Mouse (Mus musculus): ENCODE data around the gene Vmn2r83. TPM values are rescaled to one million over a fixed set of nuclear protein-coding genes. Genes with fewer than 3 reads are reported as not detected.

Gene Vmn2r83
- total and polyA plus RNA-seq, 2 experiments from 2014 or later = not detected

GRCm38 (mm10) chr10:79506709-79507108, 38.2 kb downstream of the Vmn2r83 start:
- 66% methylated on average over 2 of the region's 2 CpGs for WGBS
- H3K4me3 ChIP-seq (ENCODE audit: low read depth, low read length) = no peak overlapping the region
- TF ChIP-seq EP300 (IDR thresholded peaks at IDR 0.05; ENCODE audit: low read depth) (no peak), CTCF (IDR thresholded peaks at IDR 0.05; ENCODE audit: low read depth) (no peak)
- no peaks in the 10 kb centered on the region for H3K27me3 ChIP-seq (ENCODE audit: control insufficient read depth, insufficient read depth, low read length)
- H3K4me2 ChIP-seq (ENCODE audit: low read depth, low read length) = no peak overlapping the region
- no peaks in the 10 kb centered on the region for H3K36me3 ChIP-seq (replicated peaks; ENCODE audit: control insufficient read depth, insufficient read depth, low read length)
- DNase-seq (ENCODE audit: low spot score) = no peak
- H3K4me1 ChIP-seq (ENCODE audit: control insufficient read depth, insufficient read depth) = no peaks in the 10 kb centered on the region
- H3K27ac ChIP-seq (ENCODE audit: low read depth) = no peak overlapping the region
- H3K9me3 ChIP-seq (replicated peaks; ENCODE audit: control insufficient read depth, low read length) = no peaks in the 10 kb centered on the region
- no peak overlapping the region for H3K9ac ChIP-seq (replicated peaks; ENCODE audit: low read depth, low read length)
- no peak for ATAC-seq (ENCODE audit: insufficient read depth, low read depth)

- H3K4me1 ChIP-seq (ENCODE audit: control insufficient read depth, insufficient read depth) = 0 out of 2 replicates have a peak, but pooled peaks cover 1% of the 10 kb centered on the region
- H3K27me3 ChIP-seq (ENCODE audit: control insufficient read depth, insufficient read depth, low read length) = no peaks in the 10 kb centered on the region
- ATAC-seq (ENCODE audit: insufficient read depth, low read depth) (no peak), DNase-seq (ENCODE audit: low spot score) (no peak)
- H3K9me3 ChIP-seq (replicated peaks; ENCODE audit: control insufficient read depth, low read length) = no peaks in the 10 kb centered on the region
- H3K4me3 ChIP-seq (ENCODE audit: low read depth, low read length) = no peak overlapping the region
- H3K9ac ChIP-seq (replicated peaks; ENCODE audit: low read depth, low read length) = no peak overlapping the region
- no peak overlapping the region for H3K4me2 ChIP-seq (ENCODE audit: low read depth, low read length)
- 70% methylated on average over 1 of the region's 1 CpGs for WGBS
- TF ChIP-seq EP300 (IDR thresholded peaks at IDR 0.05; ENCODE audit: low read depth) = no peak
- no peak for TF ChIP-seq CTCF (IDR thresholded peaks at IDR 0.05; ENCODE audit: low read depth)
- no peak overlapping the region for H3K27ac ChIP-seq (ENCODE audit: low read depth)
- H3K36me3 ChIP-seq (replicated peaks; ENCODE audit: control insufficient read depth, insufficient read depth, low read length) = no peaks in the 10 kb centered on the region
These were observed 55.9 kb downstream of the Vmn2r83 start for GRCm38 (mm10) chr10:79524433-79524832.

GRCm38 (mm10) chr10:79525456-79526325, 57.2 kb downstream of the Vmn2r83 start:
- TF ChIP-seq CTCF (IDR thresholded peaks at IDR 0.05; ENCODE audit: low read depth) = no peak
- no peak for TF ChIP-seq EP300 (IDR thresholded peaks at IDR 0.05; ENCODE audit: low read depth)
- Histone ChIP-seq H3K27me3 (ENCODE audit: control insufficient read depth, insufficient read depth, low read length) (no peaks in the 10 kb centered on the region), H3K4me2 (ENCODE audit: low read depth, low read length) (no peak overlapping the region), H3K36me3 (replicated peaks; ENCODE audit: control insufficient read depth, insufficient read depth, low read length) (no peaks in the 10 kb centered on the region), H3K27ac (ENCODE audit: low read depth) (no peak overlapping the region), H3K9me3 (replicated peaks; ENCODE audit: control insufficient read depth, low read length) (no peaks in the 10 kb centered on the region), H3K9ac (replicated peaks; ENCODE audit: low read depth, low read length) (no peak overlapping the region), H3K4me3 (ENCODE audit: low read depth, low read length) (no peak overlapping the region), H3K4me1 (ENCODE audit: control insufficient read depth, insufficient read depth) (no peaks in the 10 kb centered on the region)
- ATAC-seq (ENCODE audit: insufficient read depth, low read depth) = no peak
- no peak for DNase-seq (ENCODE audit: low spot score)
- WGBS = 83% methylated on average over 8 of the region's 8 CpGs

- Histone ChIP-seq H3K4me3 (ENCODE audit: low read depth, low read length) (no peak overlapping the region), H3K4me1 (ENCODE audit: control insufficient read depth, insufficient read depth) (no peaks in the 10 kb centered on the region), H3K27ac (ENCODE audit: low read depth) (no peak overlapping the region), H3K27me3 (ENCODE audit: control insufficient read depth, insufficient read depth, low read length) (no peaks in the 10 kb centered on the region), H3K9me3 (replicated peaks; ENCODE audit: control insufficient read depth, low read length) (no peaks in the 10 kb centered on the region), H3K36me3 (replicated peaks; ENCODE audit: control insufficient read depth, insufficient read depth, low read length) (no peaks in the 10 kb centered on the region), H3K4me2 (ENCODE audit: low read depth, low read length) (no peak overlapping the region), H3K9ac (replicated peaks; ENCODE audit: low read depth, low read length) (no peak overlapping the region)
- no peak for ATAC-seq (ENCODE audit: insufficient read depth, low read depth)
- TF ChIP-seq CTCF (IDR thresholded peaks at IDR 0.05; ENCODE audit: low read depth) = no peak
- TF ChIP-seq EP300 (IDR thresholded peaks at IDR 0.05; ENCODE audit: low read depth) = no peak
- 90% methylated on average over 12 of the region's 12 CpGs for WGBS
- no peak for DNase-seq (ENCODE audit: low spot score)
These were observed 58.3 kb downstream of the Vmn2r83 start for GRCm38 (mm10) chr10:79526661-79527452.

GRCm38 (mm10) chr10:79527453-79527845, 58.9 kb downstream of the Vmn2r83 start:
- Histone ChIP-seq H3K27me3 (ENCODE audit: control insufficient read depth, insufficient read depth, low read length) (no peaks in the 10 kb centered on the region), H3K9me3 (replicated peaks; ENCODE audit: control insufficient read depth, low read length) (no peaks in the 10 kb centered on the region), H3K4me1 (ENCODE audit: control insufficient read depth, insufficient read depth) (no peaks in the 10 kb centered on the region), H3K36me3 (replicated peaks; ENCODE audit: control insufficient read depth, insufficient read depth, low read length) (no peaks in the 10 kb centered on the region), H3K27ac (ENCODE audit: low read depth) (no peak overlapping the region), H3K4me3 (ENCODE audit: low read depth, low read length) (no peak overlapping the region), H3K4me2 (ENCODE audit: low read depth, low read length) (no peak overlapping the region), H3K9ac (replicated peaks; ENCODE audit: low read depth, low read length) (no peak overlapping the region)
- 77% methylated on average over 6 of the region's 6 CpGs for WGBS
- ATAC-seq (ENCODE audit: insufficient read depth, low read depth) (no peak), DNase-seq (ENCODE audit: low spot score) (no peak)
- TF ChIP-seq CTCF (IDR thresholded peaks at IDR 0.05; ENCODE audit: low read depth) (no peak), EP300 (IDR thresholded peaks at IDR 0.05; ENCODE audit: low read depth) (no peak)

All from heart, postnatal 0 days (tissue).